Mouse (Mus musculus) 416B (cell line): Measurements from ENCODE around the gene Gm11639.

Source experiments
- DNase-seq: peaks from one replicate; pipeline ENCODE4 v3.0.0; 2011; ENCODE audit warnings: low read depth

Gm11639 gene

DNA sequence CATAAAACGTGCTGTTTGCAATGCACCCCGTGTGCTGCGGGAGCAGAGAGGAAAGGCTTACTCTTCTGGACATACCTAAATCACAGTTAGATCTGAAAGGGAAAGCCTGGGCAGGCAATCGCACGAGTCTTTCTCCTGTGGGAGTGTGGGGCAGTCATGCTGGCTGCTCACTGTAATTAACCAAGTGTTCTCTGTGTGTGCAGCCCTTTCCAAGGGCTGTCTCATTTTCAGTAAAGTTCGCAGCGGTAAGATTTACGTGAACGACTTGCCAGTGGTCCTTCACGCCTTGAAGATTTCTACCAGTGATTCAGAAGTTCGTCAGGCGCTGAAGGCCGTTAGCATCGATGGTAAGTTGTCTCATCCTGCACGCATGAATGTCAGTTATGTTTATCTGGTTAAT lies 18.6 kb downstream of the Gm11639 start:
- DNase-seq = no peak

- peak; percentile 33 for DNase-seq
Observed at GRCm38 (mm10) chr11:104707084-104707483, 21.6 kb downstream of the Gm11639 start.

GRCm38 (mm10) chr11:104744995-104745568 lies 59.6 kb downstream of the Gm11639 start:
- no peak for DNase-seq

DNA sequence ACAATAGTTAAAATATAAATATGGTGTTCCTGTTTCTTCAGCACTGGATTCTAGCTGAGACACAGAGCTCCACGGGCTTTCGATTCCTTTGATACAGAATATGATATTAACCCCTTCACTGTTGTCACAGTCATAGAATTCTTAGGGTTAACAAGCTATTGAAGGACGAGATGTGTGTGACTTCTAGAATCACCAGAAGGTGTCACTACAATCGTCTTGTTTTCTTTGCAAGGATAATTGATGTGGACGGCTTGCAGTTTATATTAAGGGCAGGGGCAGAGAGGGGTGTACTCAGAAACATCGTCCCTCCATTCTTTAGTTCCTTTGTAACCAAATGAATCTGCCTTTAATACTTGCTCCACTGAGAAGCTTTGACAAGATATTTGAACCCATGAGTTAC lies 80.3 kb downstream of the Gm11639 start:
- DNase-seq = peak; percentile 28

GRCm38 (mm10) chr11:104767068-104767467 lies 81.6 kb downstream of the Gm11639 start:
- DNase-seq = no peak

DNA sequence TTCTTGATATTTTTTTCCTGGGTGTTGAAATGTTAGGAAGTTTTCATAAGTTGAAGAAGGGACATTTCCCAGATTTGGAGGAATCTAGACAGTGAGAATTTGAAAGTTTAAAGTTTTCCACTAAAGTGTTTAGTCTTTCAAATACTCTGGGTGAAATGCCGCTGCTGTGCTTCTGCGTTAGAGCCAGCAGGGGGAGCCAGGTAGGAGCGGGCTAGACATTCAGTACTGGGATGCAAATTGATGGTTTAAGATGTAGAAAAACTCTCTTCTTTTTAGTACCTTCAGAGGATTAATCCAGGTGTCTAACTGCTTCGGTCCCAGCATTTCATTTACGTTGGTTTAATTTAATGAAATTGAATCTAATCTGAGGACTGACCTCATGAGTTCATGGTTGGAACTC lies 82.6 kb downstream of the Gm11639 start:
- peak; percentile 47 for DNase-seq

- DNase-seq = no peak
Observed at GRCm38 (mm10) chr11:104778796-104779195, 93.3 kb downstream of the Gm11639 start.

DNA sequence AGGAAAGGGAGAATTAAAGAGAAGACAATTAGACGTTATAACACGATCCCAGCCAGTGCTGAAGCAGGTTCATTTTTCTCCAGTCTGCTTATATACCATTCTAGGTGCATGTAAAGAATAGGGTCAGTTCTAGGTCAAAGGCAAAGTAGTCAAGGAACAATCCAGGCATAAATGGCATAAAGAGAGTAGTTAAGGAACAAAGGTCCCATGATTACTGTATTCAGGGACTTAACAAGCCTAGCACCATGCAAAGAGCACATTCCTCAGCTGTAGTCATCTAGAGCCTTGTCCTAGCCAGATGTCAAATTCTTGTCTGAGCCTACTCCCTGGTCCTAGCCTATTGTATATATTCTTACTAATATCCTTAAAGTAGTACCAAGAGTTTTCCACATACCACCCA lies 259.2 kb downstream of the Gm11639 start:
- no peak for DNase-seq

GRCm38 (mm10) chr11:104952349-104952748 lies 266.8 kb downstream of the Gm11639 start:
- no peak for DNase-seq

DNA sequence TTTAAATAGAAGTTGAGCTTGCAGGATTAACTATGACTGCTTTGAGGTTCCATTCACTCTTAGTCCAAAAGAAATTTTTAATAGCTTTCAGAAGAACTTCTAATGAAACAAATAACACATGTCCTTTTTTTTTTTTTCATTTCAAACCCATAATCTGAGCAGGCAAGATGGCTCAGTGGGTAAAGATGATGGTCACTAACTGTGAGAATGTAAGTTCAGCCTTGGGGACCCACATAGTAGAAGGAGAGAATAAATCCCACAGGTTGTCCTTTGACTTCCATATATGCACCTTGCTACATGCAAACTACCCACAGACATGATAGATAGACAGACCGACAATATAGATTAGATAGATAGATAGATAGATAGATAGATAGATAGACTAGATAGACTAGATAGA lies 282.4 kb downstream of the Gm11639 start:
- DNase-seq = peak; percentile 11

DNA sequence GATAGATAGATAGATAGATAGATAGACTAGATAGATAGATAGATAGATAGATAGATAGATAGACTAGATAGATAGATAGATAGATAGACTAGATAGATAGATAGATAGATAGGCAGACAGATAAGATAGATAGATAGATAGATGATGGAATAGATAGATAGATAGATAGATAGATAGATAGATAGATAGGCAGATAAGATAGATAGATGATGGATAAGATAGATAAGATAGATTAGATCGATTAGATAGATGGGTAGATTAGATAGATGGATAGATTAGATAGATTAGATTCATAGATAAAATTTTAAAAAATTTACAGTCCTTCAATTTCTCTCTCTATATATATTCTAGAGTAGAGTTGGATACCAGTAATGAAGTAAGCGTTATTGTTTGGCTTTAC lies 282.9 kb downstream of the Gm11639 start:
- no peak for DNase-seq

DNA sequence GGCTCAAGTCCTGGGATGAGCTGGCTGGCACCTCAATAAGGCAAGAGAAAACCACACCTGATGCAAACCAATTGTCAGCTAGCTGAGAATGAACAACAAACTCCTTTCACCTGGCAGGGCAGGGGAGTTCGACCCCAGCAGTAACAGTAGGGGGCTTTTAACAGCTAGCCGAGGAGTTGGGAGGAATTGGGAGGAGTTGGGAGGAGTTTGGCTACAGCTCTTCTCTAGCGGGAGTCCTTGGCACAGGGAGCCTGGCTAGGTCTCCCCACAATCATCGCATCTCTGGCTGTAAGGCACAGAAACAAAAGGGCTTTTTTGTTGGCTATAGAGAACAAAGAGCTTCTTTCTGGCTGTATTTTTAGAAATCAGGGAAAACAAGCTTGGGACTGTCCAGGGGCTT lies 285.8 kb downstream of the Gm11639 start:
- DNase-seq = no peak

DNA sequence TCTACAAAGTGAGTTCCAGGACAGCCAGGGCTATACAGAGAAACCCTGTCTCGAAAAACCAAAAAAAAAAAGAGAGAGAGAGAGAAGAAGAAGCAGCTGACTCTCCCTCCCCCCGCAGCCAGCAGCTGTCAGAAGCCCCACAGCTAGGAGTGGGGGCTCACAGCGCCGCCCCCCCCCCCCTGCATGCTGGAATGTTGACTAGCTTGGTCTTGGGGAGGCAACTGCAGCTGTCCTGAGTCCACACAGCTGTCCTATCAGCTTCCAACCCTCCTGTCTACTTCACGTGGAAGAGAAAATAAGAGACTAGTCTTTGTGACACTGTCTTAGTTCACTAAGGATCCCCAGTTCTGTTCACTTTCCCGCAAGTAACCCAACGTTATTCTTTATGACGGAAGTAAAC lies 287.0 kb downstream of the Gm11639 start:
- no peak for DNase-seq

- no peak for DNase-seq
Observed at GRCm38 (mm10) chr11:104977976-104978375, 292.5 kb downstream of the Gm11639 start.

DNA sequence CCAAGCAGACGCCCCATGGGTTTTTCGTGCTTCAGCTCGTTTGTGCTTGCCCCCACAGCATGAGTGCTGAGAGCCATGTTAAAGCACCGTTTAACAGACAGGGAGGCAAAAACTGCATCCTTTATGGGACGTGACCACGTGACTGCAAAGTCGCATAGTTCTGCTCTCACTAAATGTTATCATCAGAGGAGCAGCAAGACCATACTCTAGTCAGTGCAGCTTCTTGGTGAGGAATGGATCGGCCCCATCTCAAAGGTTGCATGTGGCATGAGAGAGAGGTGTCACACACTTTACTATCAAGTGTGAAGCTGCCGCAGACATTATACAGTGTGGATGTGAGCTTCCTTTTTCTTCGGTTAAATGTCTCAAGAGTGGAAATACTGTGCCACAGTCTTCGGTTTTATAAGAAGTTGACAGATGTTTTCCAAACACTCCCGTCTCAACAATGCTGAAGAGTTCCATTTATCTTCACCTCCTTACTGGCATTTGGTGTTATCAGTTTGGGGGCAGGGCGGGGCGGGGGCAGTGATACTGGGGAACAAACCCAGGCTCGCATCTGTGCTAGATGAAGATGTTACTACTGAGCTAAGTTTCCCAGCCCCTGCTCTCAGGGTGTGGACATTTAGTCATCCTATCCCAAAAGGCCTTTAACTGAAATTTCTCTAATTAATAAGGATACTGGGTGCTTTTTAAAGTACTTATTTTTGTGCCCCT lies 296.0 kb downstream of the Gm11639 start:
- DNase-seq = no peak

GRCm38 (mm10) chr11:105009232-105009631 lies 323.7 kb downstream of the Gm11639 start:
- no peak for DNase-seq

- peak; percentile 86 for DNase-seq
Observed at GRCm38 (mm10) chr11:105021071-105021470, 335.6 kb downstream of the Gm11639 start.

- DNase-seq = peak; percentile 49
Observed at GRCm38 (mm10) chr11:105028744-105029348, 343.3 kb downstream of the Gm11639 start.

- DNase-seq = no peak
Observed at GRCm38 (mm10) chr11:105029525-105029924, 344.0 kb downstream of the Gm11639 start.

GRCm38 (mm10) chr11:105030229-105030628 lies 344.7 kb downstream of the Gm11639 start:
- no peak for DNase-seq

- no peak for DNase-seq
Observed at GRCm38 (mm10) chr11:105031103-105031502, 345.6 kb downstream of the Gm11639 start.

- DNase-seq = no peak
Observed at GRCm38 (mm10) chr11:105035081-105035480, 349.6 kb downstream of the Gm11639 start.

DNA sequence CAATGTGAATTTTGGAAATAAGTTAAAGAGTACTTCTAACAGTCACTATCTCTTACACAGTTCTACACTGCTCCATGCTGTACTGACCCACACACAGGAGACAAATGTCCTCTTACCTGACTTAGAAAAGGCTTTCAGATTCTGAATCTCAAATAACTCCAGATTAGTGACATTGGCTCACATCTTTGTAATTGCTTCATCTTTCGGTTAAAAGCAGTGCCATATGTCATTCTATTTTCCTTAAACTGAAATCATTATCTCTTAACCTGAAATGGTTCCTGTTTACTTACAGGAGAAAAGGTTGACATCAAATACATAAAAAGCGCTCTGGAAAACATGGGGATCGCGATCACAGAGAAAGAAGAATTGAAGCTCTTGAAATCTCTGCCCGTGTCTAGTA lies 377.8 kb downstream of the Gm11639 start, which contains the start of gene Efcab3:
TSS of gene Efcab3 (plus strand) at position 301 of the 400 bp plus-strand sequence.
- no peak for DNase-seq
